Mouse (Mus musculus) ovary, adult 10 weeks (tissue): Measurements from ENCODE around the gene Esp18. TPM values are rescaled to one million over a fixed set of nuclear protein-coding genes. Genes with fewer than 3 reads are reported as not detected.

Experiments
- polyA plus RNA-seq: library from polyadenylated mRNA; stranded (reverse); fragments of 350-450 nt; fragmentation: Illumina TruSeq; extraction: RNeasy Lipid Tissue Mini Kit (QIAGEN cat#74804); gene quantifications from one replicate; pipeline ENCODE4 v1.2.3, GENCODE M21; 2014

The Esp18 gene
- polyA plus RNA-seq, result not detected

DNA sequence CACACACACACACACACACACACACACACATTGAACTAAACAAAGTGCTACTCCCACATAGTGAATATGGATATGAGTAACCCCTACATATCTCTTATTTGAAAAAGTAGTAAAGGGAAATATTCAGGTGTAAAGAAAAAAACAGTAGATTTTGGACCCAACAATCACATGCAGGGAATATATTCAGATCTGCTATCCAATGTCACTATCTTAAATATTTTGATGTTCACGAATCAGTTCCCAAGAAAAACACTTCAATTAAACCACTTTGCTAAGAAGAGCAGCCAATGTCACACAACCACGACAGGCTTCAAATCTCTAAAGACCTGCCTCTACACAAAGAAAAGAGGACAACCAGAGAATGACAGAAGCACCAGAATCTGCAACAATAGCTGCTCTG lies at the start of gene Esp18:
Gene Esp18, plus strand, starts transcription at position 301 of the 400 bp plus-strand sequence.

Other genes starting within 250 kb of the Esp18 start
- not detected for gene Esp16, start 129.8 kb downstream of the Esp18 start, polyA plus RNA-seq
- not detected for gene Esp15, start 234.6 kb downstream of the Esp18 start, polyA plus RNA-seq